23 mouse cellular contexts compared by ENCODE assay signal in the genomic region with DNA sequence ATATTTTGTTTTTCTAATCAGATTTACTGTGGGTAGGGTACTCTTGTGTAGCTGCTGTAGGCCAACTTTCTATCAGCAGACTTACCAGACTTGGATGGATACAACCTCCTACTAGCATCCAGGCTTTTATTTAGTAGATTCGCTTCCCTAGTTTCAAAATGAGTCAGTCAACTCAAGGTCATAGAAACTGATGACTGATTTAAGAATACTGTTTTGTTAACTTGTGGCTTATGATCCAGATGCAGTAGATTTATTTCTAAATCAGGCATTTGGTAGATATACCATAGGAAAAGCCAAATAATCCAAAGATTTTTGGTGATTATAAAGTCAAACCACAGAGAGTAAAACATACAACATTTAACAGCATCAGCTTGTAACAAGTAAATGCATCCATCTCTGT. TPM values are rescaled to one million over a fixed set of nuclear protein-coding genes. Genes with fewer than 3 reads are reported as not detected.
DNase-seq lines count a peak whose midpoint lies in the region; ATAC-seq and TF ChIP-seq lines count a peak whose summit lies in the region.
"Had no signal": no experiment of that assay in that cellular context is flagged by ENCODE, and none has a peak within 500 bp of the region (broad histone marks: within the 10 kb centered on the region; RNA-seq: fewer than 3 reads in every experiment).

No protein-coding gene starts in this region.

- in situ Hi-C loops in CH12.LX (cut with MboI; ENCODE audit: low pct_ligation_motif_present, low pct_unique_long_range_greater_than_20kb, low sequenced_read_pairs): no loop called here

- H3K79me2 ChIP-seq in CH12.LX (replicated peaks; ENCODE audit: control insufficient read depth, extremely low read depth, insufficient read depth, poor library complexity, severe bottlenecking): no peaks in the 10 kb centered on the region

- no peak for TF ChIP-seq POLR2A in CH12.LX (IDR thresholded peaks at IDR 0.05; ENCODE audit: low read depth, low read length)

- peak overlapping the region; percentile 25 for H3K4me2 ChIP-seq in hindbrain, embryonic 13.5 days
- H3K4me2 ChIP-seq in hindbrain, postnatal 0 days (ENCODE audit: low read depth, low read length): no peak overlapping the region
- peak overlapping the region; percentile 8; the same call in 1 of the 2 replicates for H3K4me2 ChIP-seq in midbrain, embryonic 15.5 days
- no peak overlapping the region; the same call in 1 of the 2 replicates for H3K4me2 ChIP-seq in midbrain, postnatal 0 days (ENCODE audit: low read depth, low read length, poor library complexity, severe bottlenecking)
- H3K4me2 ChIP-seq in CH12.LX (ENCODE audit: insufficient read depth, low read depth, poor library complexity, severe bottlenecking): no peak overlapping the region
- H3K4me2 ChIP-seq: forebrain, embryonic 13.5 days had no signal

- peaks cover 33% of the 10 kb centered on the region for H3K4me1 ChIP-seq in hindbrain, embryonic 13.5 days (replicated peaks)
- H3K4me1 ChIP-seq in hindbrain, postnatal 0 days (ENCODE audit: insufficient read depth, low read length): no peaks in the 10 kb centered on the region
- H3K4me1 ChIP-seq in megakaryocyte, embryonic 14.5 days: peaks cover 52% of the 10 kb centered on the region
- H3K4me1 ChIP-seq in midbrain, embryonic 15.5 days: peaks cover 20% of the 10 kb centered on the region
- no peaks in the 10 kb centered on the region for H3K4me1 ChIP-seq in midbrain, postnatal 0 days (ENCODE audit: insufficient read depth, low read length)
- peaks cover 2 to 32% of the 10 kb centered on the region in 2 experiments; a peak in 3 of 4 replicates for H3K4me1 ChIP-seq in CH12.LX (ENCODE audit: control insufficient read depth in 1 of 2, insufficient read depth in 2 of 2)

- no peak for TF ChIP-seq CTCF in hindbrain, postnatal 0 days (IDR thresholded peaks at IDR 0.05; ENCODE audit: low read depth)
- no peak for TF ChIP-seq CTCF in midbrain, postnatal 0 days (IDR thresholded peaks at IDR 0.05)
- TF ChIP-seq CTCF in CH12.LX (conservative IDR thresholded peaks at IDR 0.05 in 1 of 2, IDR thresholded peaks at IDR 0.05 in 1 of 2; ENCODE audit: low read depth in 2 of 2, low read length in 2 of 2): no peak

- no peaks in the 10 kb centered on the region for H3K9me3 ChIP-seq in hindbrain, embryonic 13.5 days
- no peaks in the 10 kb centered on the region for H3K9me3 ChIP-seq in hindbrain, postnatal 0 days (ENCODE audit: low read length)
- H3K9me3 ChIP-seq in megakaryocyte, embryonic 14.5 days: no peaks in the 10 kb centered on the region
- no peaks in the 10 kb centered on the region for H3K9me3 ChIP-seq in midbrain, embryonic 15.5 days
- no peaks in the 10 kb centered on the region for H3K9me3 ChIP-seq in midbrain, postnatal 0 days (ENCODE audit: low read length)
- no peaks in the 10 kb centered on the region for H3K9me3 ChIP-seq in CH12.LX (replicated peaks; ENCODE audit: low read length)
- H3K9me3 ChIP-seq: forebrain, embryonic 10.5 days; forebrain, embryonic 13.5 days; G1E; hindbrain, embryonic 15.5 days had no signal

- no peak for TF ChIP-seq RAD21 in CH12.LX (IDR thresholded peaks at IDR 0.05; ENCODE audit: low read depth, low read length)

- H3K27ac ChIP-seq in hindbrain, embryonic 13.5 days: no peak overlapping the region
- no peak overlapping the region for H3K27ac ChIP-seq in hindbrain, postnatal 0 days
- H3K27ac ChIP-seq in midbrain, embryonic 15.5 days: no peak overlapping the region
- no peak overlapping the region for H3K27ac ChIP-seq in midbrain, postnatal 0 days (ENCODE audit: low read depth, low read length)
- H3K27ac ChIP-seq in CH12.LX (ENCODE audit: insufficient read depth, low read depth): no peak overlapping the region
- H3K27ac ChIP-seq: forebrain, embryonic 10.5 days; forebrain, embryonic 13.5 days; hindbrain, embryonic 15.5 days had no signal

- DNase-seq in hindbrain, postnatal 0 days (ENCODE audit: low spot score): no peak
- no peak for DNase-seq in midbrain, postnatal 0 days (ENCODE audit: low spot score)
- DNase-seq in CH12.LX (ENCODE audit: extremely low read depth): no peak
- no peak for DNase-seq in liver
- DNase-seq: adrenal gland, postnatal 10 days; adrenal gland, postnatal 36 days; cerebellum, adult 18-20 months; cerebellum, adult 9-10 months; cerebellum, postnatal 14 days; gastrocnemius, postnatal 10 days; gastrocnemius, postnatal 36 days had no signal

- no peak for ATAC-seq in hindbrain, embryonic 13.5 days (ENCODE audit: low FRiP score)
- no peak for ATAC-seq in hindbrain, postnatal 0 days
- no peak for ATAC-seq in megakaryocyte, adult 5-6 weeks (ENCODE audit: poor library complexity, severe bottlenecking)
- ATAC-seq in midbrain, embryonic 15.5 days (replicated peaks): no peak
- ATAC-seq in midbrain, postnatal 0 days (ENCODE audit: low FRiP score): no peak
- ATAC-seq: forebrain, embryonic 13.5 days; forebrain, embryonic 16.5 days; Patski had no signal

- dilution Hi-C loops in CH12.LX (cut with MboI; ENCODE audit: extremely low pct_ligation_motif_present, extremely low pct_unique_long_range_greater_than_20kb, low sequenced_read_pairs): no loop called here

- no peak overlapping the region for H3K4me3 ChIP-seq in hindbrain, embryonic 13.5 days
- no peak overlapping the region for H3K4me3 ChIP-seq in hindbrain, postnatal 0 days (ENCODE audit: low read length)
- peak overlapping the region; percentile 1 for H3K4me3 ChIP-seq in megakaryocyte, embryonic 14.5 days (replicated peaks)
- no peak overlapping the region for H3K4me3 ChIP-seq in midbrain, embryonic 15.5 days
- H3K4me3 ChIP-seq in midbrain, postnatal 0 days (ENCODE audit: low read depth, low read length): no peak overlapping the region
- H3K4me3 ChIP-seq in CH12.LX (replicated peaks in 1 of 3; ENCODE audit: low read depth in 2 of 3, low read length in 2 of 3, poor library complexity in 1 of 3): no peak overlapping the region
- H3K4me3 ChIP-seq: forebrain, embryonic 10.5 days; forebrain, embryonic 13.5 days; hindbrain, embryonic 15.5 days had no signal

- WGBS in hindbrain, embryonic 13.5 days: 96% methylated on average over 1 of the region's 1 CpGs
- 95% methylated on average over 1 of the region's 1 CpGs for WGBS in hindbrain, postnatal 0 days
- 94% methylated on average over 1 of the region's 1 CpGs for WGBS in midbrain, embryonic 15.5 days
- WGBS in midbrain, postnatal 0 days: 100% methylated on average over 1 of the region's 1 CpGs

- no peak overlapping the region for H3K9ac ChIP-seq in hindbrain, embryonic 13.5 days
- no peak overlapping the region for H3K9ac ChIP-seq in hindbrain, postnatal 0 days (replicated peaks; ENCODE audit: low read length)
- no peak overlapping the region for H3K9ac ChIP-seq in midbrain, embryonic 15.5 days
- no peak overlapping the region for H3K9ac ChIP-seq in midbrain, postnatal 0 days (replicated peaks; ENCODE audit: low read length, poor library complexity, severe bottlenecking)
- H3K9ac ChIP-seq in CH12.LX (ENCODE audit: insufficient read depth, low read depth): no peak overlapping the region
- H3K9ac ChIP-seq: forebrain, embryonic 13.5 days; hindbrain, embryonic 15.5 days had no signal

- H3K36me3 ChIP-seq in hindbrain, embryonic 13.5 days: no peaks in the 10 kb centered on the region
- no peaks in the 10 kb centered on the region for H3K36me3 ChIP-seq in hindbrain, postnatal 0 days (ENCODE audit: insufficient read depth, low read length)
- peaks cover 16% of the 10 kb centered on the region for H3K36me3 ChIP-seq in megakaryocyte, embryonic 14.5 days (replicated peaks; ENCODE audit: low read length)
- no peaks in the 10 kb centered on the region for H3K36me3 ChIP-seq in midbrain, embryonic 15.5 days (replicated peaks)
- H3K36me3 ChIP-seq in midbrain, postnatal 0 days (ENCODE audit: insufficient read depth, low read length): no peaks in the 10 kb centered on the region
- no peaks in the 10 kb centered on the region for H3K36me3 ChIP-seq in CH12.LX (replicated peaks in 1 of 2; ENCODE audit: control insufficient read depth in 1 of 2, insufficient read depth in 1 of 2, low read length in 1 of 2)
- H3K36me3 ChIP-seq: forebrain, embryonic 10.5 days; G1E; hindbrain, embryonic 15.5 days had no signal

- peak; percentile 56; the same call in 1 of the 2 replicates for TF ChIP-seq EP300 in CH12.LX (IDR thresholded peaks at IDR 0.05; ENCODE audit: low read length)

- no peaks in the 10 kb centered on the region for H3K27me3 ChIP-seq in hindbrain, embryonic 13.5 days
- H3K27me3 ChIP-seq in hindbrain, postnatal 0 days (ENCODE audit: insufficient read depth, low read length): no peaks in the 10 kb centered on the region
- no peaks in the 10 kb centered on the region for H3K27me3 ChIP-seq in megakaryocyte, embryonic 14.5 days (replicated peaks)
- no peaks in the 10 kb centered on the region for H3K27me3 ChIP-seq in midbrain, embryonic 15.5 days (replicated peaks)
- no peaks in the 10 kb centered on the region for H3K27me3 ChIP-seq in midbrain, postnatal 0 days (ENCODE audit: insufficient read depth, low read length)
- H3K27me3 ChIP-seq in CH12.LX (replicated peaks): peaks cover 2% of the 10 kb centered on the region
- H3K27me3 ChIP-seq: forebrain, embryonic 13.5 days; hindbrain, embryonic 15.5 days had no signal

RNA-seq across cellular contexts. Expression of a gene that starts 3.5 kb away (rescaled TPM):
- polyA plus RNA-seq in hindbrain, embryonic 13.5 days (2015; fragmentation: Nextera tagmentation; extraction: Ambion mirVana): 21.0 and 21.4 TPM in 2 replicates
- total RNA-seq in hindbrain, postnatal 0 days (2014; rRNA removed): 123 and 127 TPM in 2 replicates
- 34.4 and 34.8 TPM in 2 replicates for polyA plus RNA-seq in hindbrain, postnatal 0 days (2015; fragmentation: Nextera tagmentation; extraction: Ambion mirVana)
- 8.0 and 21.0 TPM in 2 replicates for polyA plus RNA-seq in megakaryocyte, embryonic 14.5 days (2012; ENCODE audit: insufficient read depth, low replicate concordance)
- 9.8 and 11.9 TPM in 2 replicates for total RNA-seq in megakaryocyte, adult 5-6 weeks (2015)
- total RNA-seq in megakaryocyte, adult 5-6 weeks (2017): 7.7 and 9.6 TPM in 2 replicates
- 29.9 and 30.6 TPM in 2 replicates for polyA plus RNA-seq in midbrain, embryonic 15.5 days (2015; fragmentation: Nextera tagmentation; extraction: Ambion mirVana)
- total RNA-seq in midbrain, postnatal 0 days (2014; rRNA removed): 188 and 214 TPM in 2 replicates
- 38.6 and 46.2 TPM in 2 replicates for polyA plus RNA-seq in midbrain, postnatal 0 days (2015; fragmentation: Nextera tagmentation; extraction: Ambion mirVana)
- 1.2 and 1.3 TPM in 2 replicates for total RNA-seq in CH12.LX (2012; rRNA removed)
- total RNA-seq in CH12.LX (2014; rRNA removed): 3.9 and 4.1 TPM in 2 replicates
- 3.4 and 3.5 TPM in 2 replicates for polyA plus RNA-seq in CH12.LX (2012; ENCODE audit: insufficient read length, low read depth)

RNA-seq across cellular contexts. Expression of a gene that starts 54.3 kb away (rescaled TPM):
- 0.58 and 0.66 TPM in 2 replicates for polyA plus RNA-seq in hindbrain, embryonic 13.5 days (2015; fragmentation: Nextera tagmentation; extraction: Ambion mirVana)
- 0.47 TPM in 1 of 2 replicates, not detected in the other for total RNA-seq in hindbrain, postnatal 0 days (2014; rRNA removed)
- polyA plus RNA-seq in hindbrain, postnatal 0 days (2015; fragmentation: Nextera tagmentation; extraction: Ambion mirVana): 0.25 and 0.33 TPM in 2 replicates
- polyA plus RNA-seq in megakaryocyte, embryonic 14.5 days (2012; ENCODE audit: insufficient read depth, low replicate concordance): not detected in 2 replicates
- 18.0 and 21.1 TPM in 2 replicates for total RNA-seq in megakaryocyte, adult 5-6 weeks (2015)
- total RNA-seq in megakaryocyte, adult 5-6 weeks (2017): 12.0 and 19.5 TPM in 2 replicates
- polyA plus RNA-seq in midbrain, embryonic 15.5 days (2015; fragmentation: Nextera tagmentation; extraction: Ambion mirVana): 0.60 and 0.98 TPM in 2 replicates
- not detected in 2 replicates for total RNA-seq in midbrain, postnatal 0 days (2014; rRNA removed)
- polyA plus RNA-seq in midbrain, postnatal 0 days (2015; fragmentation: Nextera tagmentation; extraction: Ambion mirVana): 0.27 TPM in 1 of 2 replicates, not detected in the other
- total RNA-seq in CH12.LX (2012; rRNA removed) (not detected in 2 replicates), CH12.LX (2014; rRNA removed) (not detected in 2 replicates)
- polyA plus RNA-seq in CH12.LX (2012; ENCODE audit: insufficient read length, low read depth): not detected in 2 replicates
- polyA plus RNA-seq: Patski had no signal

RNA-seq across cellular contexts. Expression of a gene that starts 54.7 kb away (rescaled TPM):
- polyA plus RNA-seq in hindbrain, embryonic 13.5 days (2015; fragmentation: Nextera tagmentation; extraction: Ambion mirVana): 5.9 and 6.4 TPM in 2 replicates
- total RNA-seq in hindbrain, postnatal 0 days (2014; rRNA removed): 9.3 and 15.2 TPM in 2 replicates
- polyA plus RNA-seq in hindbrain, postnatal 0 days (2015; fragmentation: Nextera tagmentation; extraction: Ambion mirVana): 2.5 and 2.9 TPM in 2 replicates
- polyA plus RNA-seq in megakaryocyte, embryonic 14.5 days (2012; ENCODE audit: insufficient read depth, low replicate concordance): 0.22 TPM in 1 of 2 replicates, not detected in the other
- total RNA-seq in megakaryocyte, adult 5-6 weeks (2015): not detected in 2 replicates
- not detected in 2 replicates for total RNA-seq in megakaryocyte, adult 5-6 weeks (2017)
- polyA plus RNA-seq in midbrain, embryonic 15.5 days (2015; fragmentation: Nextera tagmentation; extraction: Ambion mirVana): 6.5 and 6.8 TPM in 2 replicates
- total RNA-seq in midbrain, postnatal 0 days (2014; rRNA removed): 6.4 and 7.7 TPM in 2 replicates
- polyA plus RNA-seq in midbrain, postnatal 0 days (2015; fragmentation: Nextera tagmentation; extraction: Ambion mirVana): 2.6 and 3.9 TPM in 2 replicates
- total RNA-seq in CH12.LX (2012; rRNA removed) (not detected in 2 replicates), CH12.LX (2014; rRNA removed) (not detected in 2 replicates)
- polyA plus RNA-seq in CH12.LX (2012; ENCODE audit: insufficient read length, low read depth): not detected in 2 replicates
- total RNA-seq: granulocyte monocyte progenitor cell, adult 5-6 weeks; hematopoietic stem cell, adult 5-6 weeks had no signal
- polyA plus RNA-seq: G1E had no signal

Comparison
In these comparisons a context has a peak if more than half of its experiments do, and no peak if none do; other contexts are left out.
1. H3K4me2 ChIP-seq: peak in hindbrain, embryonic 13.5 days (single experiment) and midbrain, embryonic 15.5 days (single experiment); none in hindbrain, postnatal 0 days (single experiment), midbrain, postnatal 0 days (single experiment) and CH12.LX (single experiment).